In genomic region chr4:45851640-45852051, GRCm38 (mm10) we compare ENCODE assay signal across 10 mouse cellular contexts. TPM values are rescaled to one million over a fixed set of nuclear protein-coding genes. Genes with fewer than 3 reads are reported as not detected.
DNase-seq lines count a peak whose midpoint lies in the region; ATAC-seq and TF ChIP-seq lines count a peak whose summit lies in the region.
"Had no signal": no experiment of that assay in that cellular context is flagged by ENCODE, and none has a peak within 500 bp of the region (broad histone marks: within the 10 kb centered on the region; RNA-seq: fewer than 3 reads in every experiment).

No protein-coding gene starts in this region.

- H3K36me3 ChIP-seq in neural tube, embryonic 14.5 days (ENCODE audit: control insufficient read depth, insufficient read depth, low read length): no peaks in the 10 kb centered on the region
- H3K36me3 ChIP-seq in midbrain, embryonic 13.5 days: no peaks in the 10 kb centered on the region
- H3K36me3 ChIP-seq: G1E had no signal

- H3K9me3 ChIP-seq in neural tube, embryonic 14.5 days (ENCODE audit: control insufficient read depth, low read length): no peaks in the 10 kb centered on the region
- H3K9me3 ChIP-seq in midbrain, embryonic 13.5 days: no peaks in the 10 kb centered on the region
- H3K9me3 ChIP-seq: G1E had no signal

- H3K4me3 ChIP-seq in layer of hippocampus, adult 2 months: no peak overlapping the region
- H3K4me3 ChIP-seq in neural tube, embryonic 14.5 days (ENCODE audit: low read depth, low read length): no peak overlapping the region
- no peak overlapping the region for H3K4me3 ChIP-seq in midbrain, embryonic 13.5 days (replicated peaks)

- peak; percentile 16 for DNase-seq in layer of hippocampus, adult 9-11 months
- no peak for DNase-seq in layer of hippocampus, adult 2 months (ENCODE audit: low spot score in 2 of 2)
- DNase-seq in gastrocnemius, postnatal 10 days: peak; percentile 57
- DNase-seq in kidney, postnatal 25 days: peak; percentile 64 to 89
- DNase-seq in spleen, postnatal 4 days (ENCODE audit: low spot score in 2 of 2): no peak
- DNase-seq in heart, postnatal 14 days: no peak
- DNase-seq: lung, embryonic 14.5 days had no signal

- no peak overlapping the region for H3K27ac ChIP-seq in layer of hippocampus, adult 2 months
- H3K27ac ChIP-seq in neural tube, embryonic 14.5 days (ENCODE audit: low read depth, low read length): no peak overlapping the region
- no peak overlapping the region for H3K27ac ChIP-seq in midbrain, embryonic 13.5 days

- intact Hi-C loops in heart, postnatal 14 days (cut with DNase I): loop anchor here (5.0 to 10.0 kb wide), 2 partner anchors 64 to 307 kb away; no protein-coding TSS in a partner anchor

- no peak for TF ChIP-seq CTCF in layer of hippocampus, adult 2 months (conservative IDR thresholded peaks at IDR 0.05)

- 13% methylated on average over 3 of the region's 3 CpGs for WGBS in neural tube, embryonic 14.5 days
- WGBS in midbrain, embryonic 13.5 days: 42% methylated on average over 3 of the region's 3 CpGs

- H3K4me2 ChIP-seq in neural tube, embryonic 14.5 days (ENCODE audit: low read depth, low read length): no peak overlapping the region
- H3K4me2 ChIP-seq in midbrain, embryonic 13.5 days (replicated peaks): no peak overlapping the region
- H3K4me2 ChIP-seq: lung, embryonic 14.5 days had no signal

- H3K27me3 ChIP-seq in neural tube, embryonic 14.5 days (ENCODE audit: control insufficient read depth, insufficient read depth, low read length): no peaks in the 10 kb centered on the region
- 0 out of 2 replicates have a peak, but pooled peaks cover 16% of the 10 kb centered on the region for H3K27me3 ChIP-seq in midbrain, embryonic 13.5 days

- no peak overlapping the region for H3K9ac ChIP-seq in neural tube, embryonic 14.5 days (replicated peaks; ENCODE audit: low read depth, low read length)
- no peak overlapping the region for H3K9ac ChIP-seq in midbrain, embryonic 13.5 days (replicated peaks)
- H3K9ac ChIP-seq: lung, embryonic 14.5 days had no signal

- 0 out of 2 replicates have a peak, but pooled peaks have one; percentile 50 for ATAC-seq in neural tube, embryonic 14.5 days (ENCODE audit: low read depth)
- no peak for ATAC-seq in midbrain, embryonic 13.5 days

- no peaks in the 10 kb centered on the region for H3K4me1 ChIP-seq in neural tube, embryonic 14.5 days (ENCODE audit: control insufficient read depth, insufficient read depth, low read length)
- peaks cover 9% of the 10 kb centered on the region for H3K4me1 ChIP-seq in midbrain, embryonic 13.5 days (replicated peaks)

RNA-seq across cellular contexts. Expression of gene Stra6l, which starts 3.2 kb away (rescaled TPM):
- not detected for total RNA-seq in layer of hippocampus, adult 2 months (2021)
- under 1 TPM in 1 of 2 experiments, not detected in 1; 0.14 TPM for total RNA-seq in gastrocnemius, postnatal 10 days (2021)
- polyA plus RNA-seq in neural tube, embryonic 14.5 days (2014; fragmentation: Nextera tagmentation; extraction: Ambion mirVana): 0.62 and 0.72 TPM in 2 replicates
- 1.1 and 1.2 TPM in 2 replicates for polyA plus RNA-seq in midbrain, embryonic 13.5 days (2015; fragmentation: Nextera tagmentation; extraction: Ambion mirVana)
- not detected for total RNA-seq in heart, postnatal 14 days (2021)
- polyA plus RNA-seq: G1E; lung, embryonic 14.5 days had no signal

RNA-seq across cellular contexts. Expression of gene Igfbpl1, which starts 24.9 kb away (rescaled TPM):
- 1 to 10 TPM; 3.2 to 5.2 TPM for total RNA-seq in layer of hippocampus, adult 2 months (2021)
- total RNA-seq in gastrocnemius, postnatal 10 days (2021): under 1 TPM in 1 of 2 experiments, not detected in 1; 0.11 TPM
- polyA plus RNA-seq in neural tube, embryonic 14.5 days (2014; fragmentation: Nextera tagmentation; extraction: Ambion mirVana): 55.7 and 75.5 TPM in 2 replicates
- 69.9 and 83.3 TPM in 2 replicates for polyA plus RNA-seq in midbrain, embryonic 13.5 days (2015; fragmentation: Nextera tagmentation; extraction: Ambion mirVana)
- total RNA-seq in heart, postnatal 14 days (2021): 1 to 10 TPM; 2.2 to 2.4 TPM
- polyA plus RNA-seq: G1E had no signal

RNA-seq across cellular contexts. Expression of gene Ccdc180, which starts 38.5 kb away (rescaled TPM):
- total RNA-seq in layer of hippocampus, adult 2 months (2021): under 1 TPM; 0.56 to 0.79 TPM
- total RNA-seq in gastrocnemius, postnatal 10 days (2021): not detected
- 0.22 and 0.36 TPM in 2 replicates for polyA plus RNA-seq in neural tube, embryonic 14.5 days (2014; fragmentation: Nextera tagmentation; extraction: Ambion mirVana)
- 0.14 and 0.43 TPM in 2 replicates for polyA plus RNA-seq in midbrain, embryonic 13.5 days (2015; fragmentation: Nextera tagmentation; extraction: Ambion mirVana)
- total RNA-seq in heart, postnatal 14 days (2021): under 1 TPM in 1 of 2 experiments, not detected in 1; 0.17 TPM
- polyA plus RNA-seq: G1E had no signal

RNA-seq across cellular contexts. Expression of gene Aldh1b1, which starts 52.8 kb away (rescaled TPM):
- 1 to 10 TPM; 8.7 to 9.7 TPM for total RNA-seq in layer of hippocampus, adult 2 months (2021)
- 1 to 10 TPM; 1.8 to 2.5 TPM for total RNA-seq in gastrocnemius, postnatal 10 days (2021)
- polyA plus RNA-seq in neural tube, embryonic 14.5 days (2014; fragmentation: Nextera tagmentation; extraction: Ambion mirVana): 9.1 and 10.3 TPM in 2 replicates
- 15.8 and 17.6 TPM in 2 replicates for polyA plus RNA-seq in midbrain, embryonic 13.5 days (2015; fragmentation: Nextera tagmentation; extraction: Ambion mirVana)
- total RNA-seq in heart, postnatal 14 days (2021): 10 to 100 TPM; 30.2 to 31.6 TPM
- polyA plus RNA-seq: G1E had no signal

Comparison
In these comparisons a context has a peak if more than half of its experiments do, and no peak if none do; other contexts are left out.
1. DNase-seq: peak in layer of hippocampus, adult 9-11 months (single experiment), gastrocnemius, postnatal 10 days (single experiment) and kidney, postnatal 25 days (2 of 2); none in layer of hippocampus, adult 2 months (0 of 2), spleen, postnatal 4 days (0 of 2) and heart, postnatal 14 days (0 of 2).